Mouse (Mus musculus) splenic B cell, adult 2 months (primary cell): ENCODE data around the gene Lancl1.

Experiments used
- DNase-seq: peaks from one replicate; pipeline ENCODE4 v3.0.0-alpha.2; 2011; ENCODE audit warnings: low read depth, low spot score
- H3K27me3 ChIP-seq: 2 replicates; pipeline ENCODE4 v1.6.1; 2012; ENCODE audit warnings: mild to moderate bottlenecking, low read length, moderate library complexity, mixed read lengths; ENCODE audit not compliant: control insufficient read depth, poor library complexity, insufficient read depth, severe bottlenecking
- H3K36me3 ChIP-seq: 2 replicates; pipeline ENCODE4 v1.6.1; 2012; ENCODE audit warnings: mild to moderate bottlenecking, low read length, moderate library complexity, mixed read lengths; ENCODE audit not compliant: control insufficient read depth, poor library complexity, insufficient read depth, severe bottlenecking

Gene Lancl1

DNA sequence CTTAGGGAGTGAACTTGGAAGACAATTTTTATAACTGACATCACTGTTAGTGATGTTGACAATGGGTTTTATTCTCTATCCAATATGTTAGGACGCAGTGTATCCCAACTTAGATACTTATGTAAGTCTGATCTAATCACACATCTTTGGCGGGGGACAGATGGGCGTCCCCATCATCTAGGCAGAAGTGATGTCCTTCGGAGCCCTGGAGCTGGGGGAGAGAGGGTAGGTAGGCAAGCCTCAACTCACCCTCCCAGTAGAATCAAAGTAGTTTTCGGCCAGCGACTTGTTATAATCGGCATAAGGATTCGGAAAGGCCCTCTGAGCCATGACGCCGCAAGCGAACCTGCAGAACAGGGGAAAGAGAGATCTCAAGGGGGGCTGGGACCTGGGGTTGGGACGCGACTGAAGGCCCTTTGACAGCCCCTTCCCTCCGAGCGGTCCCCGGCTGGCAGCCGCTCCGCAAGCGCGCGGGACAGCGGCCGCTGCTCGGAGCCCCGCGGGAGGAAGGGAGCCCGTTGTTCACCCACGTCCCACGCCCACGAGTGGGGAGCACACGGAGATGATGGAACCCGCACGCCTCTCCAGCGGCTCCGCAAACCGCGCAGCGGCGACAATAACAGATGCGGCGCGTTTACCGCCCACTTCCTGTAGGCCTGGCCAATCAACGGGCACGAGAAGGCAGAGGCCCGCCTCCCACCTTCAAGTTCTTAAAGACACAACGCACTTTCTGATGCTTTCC, at the start of gene Lancl1:
Gene Lancl1 (minus strand): TSS at position 627 of the 742 bp plus-strand sequence.
- peak; percentile 91 for DNase-seq
- Histone ChIP-seq H3K36me3 (no peaks in the 10 kb centered on the region; the same call in none of the 2 replicates), H3K27me3 (no peaks in the 10 kb centered on the region)

- no peak for DNase-seq
- Histone ChIP-seq H3K27me3 (no peaks in the 10 kb centered on the region), H3K36me3 (no peaks in the 10 kb centered on the region)
These were observed 40.5 kb upstream of the Lancl1 start for GRCm38 (mm10) chr1:67079146-67079545.

DNA sequence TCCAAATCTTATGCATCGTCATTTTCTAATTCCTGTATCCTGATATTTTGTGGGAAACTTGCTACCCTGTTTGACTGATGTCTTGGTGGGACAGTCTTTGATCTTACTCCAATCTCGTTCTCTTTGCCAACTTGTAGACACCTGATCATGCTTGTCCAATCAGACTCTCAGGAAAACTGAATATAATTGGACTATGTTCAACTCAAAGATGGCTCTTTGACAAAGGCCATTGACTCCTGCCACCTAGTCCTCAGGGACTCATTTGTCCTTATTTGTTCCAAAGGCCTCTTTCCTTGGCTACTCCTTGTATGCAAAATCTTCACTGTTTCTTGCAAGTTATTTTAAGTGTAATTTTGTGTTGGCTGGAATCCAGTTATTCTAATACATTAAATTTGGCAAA, 40.0 kb upstream of the Lancl1 start:
- DNase-seq = no peak
- H3K36me3 ChIP-seq = no peaks in the 10 kb centered on the region

GRCm38 (mm10) chr1:67077739-67078138, 39.1 kb upstream of the Lancl1 start:
- Histone ChIP-seq H3K36me3 (no peaks in the 10 kb centered on the region), H3K27me3 (no peaks in the 10 kb centered on the region)
- DNase-seq = no peak

More for the DNA sequence above, 40.0 kb upstream of the Lancl1 start:
- H3K27me3 ChIP-seq = no peaks in the 10 kb centered on the region

DNA sequence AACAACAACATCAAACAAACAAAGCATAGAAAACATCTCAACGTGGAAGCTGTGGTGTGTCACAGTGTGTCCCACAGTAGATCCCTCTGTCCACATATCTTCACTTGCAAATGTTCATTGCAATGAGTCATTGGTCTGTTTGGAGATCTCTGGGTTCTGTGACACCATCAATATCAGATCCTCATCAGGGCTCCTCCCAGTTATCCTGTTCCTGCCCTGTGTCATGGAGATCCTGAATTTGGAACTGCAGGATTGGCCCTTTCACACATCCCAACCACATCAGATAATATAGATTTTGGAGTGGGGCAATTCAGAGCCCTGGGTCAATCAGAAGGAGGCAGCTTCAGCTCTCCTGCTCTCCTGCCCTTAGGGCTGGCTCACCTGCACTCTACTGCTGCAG, 28.9 kb upstream of the Lancl1 start:
- DNase-seq = no peak
- no peaks in the 10 kb centered on the region for H3K36me3 ChIP-seq
- no peaks in the 10 kb centered on the region for H3K27me3 ChIP-seq

DNA sequence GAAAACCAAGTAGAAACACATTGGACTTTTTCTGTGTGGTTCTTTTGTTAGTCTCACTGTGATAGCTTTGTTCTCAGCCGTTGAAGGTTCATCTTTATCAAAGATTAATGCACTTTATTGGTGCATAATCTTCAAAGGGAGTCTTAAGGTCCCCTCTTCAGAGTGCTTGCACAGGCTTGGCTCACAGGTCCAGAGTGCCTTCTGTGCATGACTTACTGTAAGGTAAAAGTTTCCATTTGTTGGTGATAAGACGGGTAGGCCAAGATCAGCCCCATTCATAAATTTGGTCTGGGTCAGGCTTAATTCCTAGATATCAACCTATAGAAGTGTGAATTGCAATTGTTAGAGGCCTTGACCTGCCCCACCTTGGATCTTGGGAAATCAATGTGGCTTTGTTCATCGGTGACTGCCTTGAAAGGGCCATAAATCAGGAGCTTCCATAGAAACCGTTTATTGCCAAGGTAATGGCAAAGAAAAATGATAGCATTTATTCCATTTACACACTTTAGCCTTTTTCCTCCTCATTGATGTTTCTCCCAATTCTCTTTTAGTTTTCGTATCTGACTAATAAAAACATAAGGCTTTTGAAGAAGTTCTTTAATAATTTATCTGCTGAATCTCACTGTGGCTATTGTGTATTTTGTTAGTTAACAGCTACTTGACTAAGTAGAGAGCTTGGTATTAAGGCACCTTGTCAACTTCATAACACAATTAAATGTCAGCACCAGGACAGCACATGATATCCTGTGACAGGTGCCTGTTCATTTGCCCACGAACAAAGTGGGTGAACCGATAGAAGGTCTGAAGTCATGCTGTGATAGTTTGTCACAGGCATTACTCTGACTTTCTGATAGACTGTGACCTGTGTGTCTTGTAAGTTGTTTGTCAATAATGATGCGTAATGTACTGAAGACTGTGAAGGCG, 26.9 kb upstream of the Lancl1 start:
- no peak for DNase-seq
- Histone ChIP-seq H3K36me3 (no peaks in the 10 kb centered on the region), H3K27me3 (no peaks in the 10 kb centered on the region)

DNA sequence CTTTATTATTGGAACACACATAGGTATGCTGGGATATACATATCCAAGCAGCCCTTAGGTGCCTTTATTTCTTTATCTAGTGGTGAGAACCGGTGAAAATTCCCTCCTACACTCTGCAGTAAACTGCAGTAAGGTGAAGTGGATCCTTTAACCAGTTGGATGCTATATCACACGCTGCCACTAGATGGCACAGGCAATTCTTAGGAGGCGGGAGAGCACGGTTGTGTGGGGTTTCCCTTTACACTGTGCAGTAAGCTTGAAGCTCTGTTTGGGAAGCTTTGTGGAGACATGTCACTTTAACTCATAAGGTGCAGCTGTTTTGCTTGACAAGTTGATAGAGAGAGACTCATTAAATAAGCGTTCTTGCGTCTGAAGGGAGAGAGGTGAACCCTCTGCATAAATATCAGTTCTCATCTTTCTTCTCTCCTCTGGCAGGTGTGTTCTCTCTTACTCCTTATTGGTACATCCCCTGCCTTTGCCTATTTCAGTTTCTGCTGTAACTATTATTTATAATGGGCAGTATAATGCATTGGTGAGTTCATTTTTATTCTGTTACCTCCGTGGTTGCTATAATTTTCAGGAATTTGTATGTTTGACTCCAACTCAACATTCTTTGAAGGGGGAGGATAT, 22.9 kb upstream of the Lancl1 start:
- peak; percentile 64 for DNase-seq
- Histone ChIP-seq H3K27me3 (no peaks in the 10 kb centered on the region), H3K36me3 (no peaks in the 10 kb centered on the region)

DNA sequence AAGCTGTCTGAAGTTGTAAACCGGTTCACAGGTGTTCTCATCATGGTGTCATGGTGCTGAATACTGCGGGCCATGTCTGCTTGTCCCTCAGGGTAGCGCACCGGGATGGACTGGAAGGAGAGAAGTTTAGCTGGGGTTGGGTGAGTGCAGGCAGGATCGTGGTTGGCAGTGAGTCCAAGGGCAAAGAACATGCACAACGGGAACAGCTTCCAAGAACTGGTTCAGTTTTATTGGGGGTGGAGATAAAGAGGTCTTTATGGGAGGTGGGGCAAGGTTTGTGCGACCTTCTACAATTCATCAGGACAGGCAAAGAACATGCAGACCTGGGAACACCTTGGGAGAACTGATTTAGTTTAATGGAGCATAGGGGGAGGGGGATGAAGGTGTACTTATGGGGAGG, 17.1 kb upstream of the Lancl1 start:
- no peak for DNase-seq
- no peaks in the 10 kb centered on the region for H3K36me3 ChIP-seq

GRCm38 (mm10) chr1:67052721-67053120, 14.0 kb upstream of the Lancl1 start:
- no peak for DNase-seq

More for the DNA sequence above, 17.1 kb upstream of the Lancl1 start:
- no peaks in the 10 kb centered on the region for H3K27me3 ChIP-seq

DNA sequence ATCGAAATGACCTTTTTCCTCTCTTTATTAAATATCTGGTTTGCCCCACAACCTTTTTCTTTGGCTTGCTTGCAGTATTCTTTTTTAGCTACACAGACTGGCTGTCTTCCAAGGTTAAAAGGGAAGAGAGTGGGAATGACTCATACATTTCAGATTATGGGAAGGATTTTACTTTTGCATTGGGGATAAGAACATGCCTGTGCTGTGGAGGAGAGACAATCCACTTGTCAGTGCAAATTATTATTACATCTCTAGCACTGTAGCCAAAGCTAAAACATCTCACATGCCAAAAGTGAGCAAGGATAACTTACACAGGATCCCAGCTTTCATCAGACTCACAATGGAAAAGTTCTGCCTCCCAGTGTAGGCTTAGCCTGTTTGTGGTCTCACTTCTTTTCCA, 10.9 kb upstream of the Lancl1 start:
- Histone ChIP-seq H3K27me3 (no peaks in the 10 kb centered on the region), H3K36me3 (no peaks in the 10 kb centered on the region)
- DNase-seq = no peak

More at GRCm38 (mm10) chr1:67052721-67053120, 14.0 kb upstream of the Lancl1 start:
- H3K36me3 ChIP-seq = no peaks in the 10 kb centered on the region
- H3K27me3 ChIP-seq = no peaks in the 10 kb centered on the region

DNA sequence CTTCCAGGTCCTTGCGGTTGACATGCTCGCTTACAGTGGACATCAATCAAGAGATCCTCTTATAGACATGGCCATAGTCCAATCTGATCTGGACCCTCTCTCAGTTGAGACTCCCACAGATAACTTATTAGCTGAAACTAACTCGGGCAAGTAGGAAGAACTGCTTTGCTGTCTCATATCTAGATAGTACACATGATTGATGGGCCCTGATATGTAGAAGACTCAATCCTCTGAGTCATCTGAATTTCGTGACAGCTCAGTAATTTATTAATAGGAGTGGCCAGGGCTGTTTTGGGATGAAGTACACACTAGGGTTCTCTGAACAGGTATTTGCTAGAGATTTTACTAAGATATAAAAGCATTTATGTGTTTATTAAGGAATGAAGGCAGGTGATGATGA, 10.0 kb upstream of the Lancl1 start:
- Histone ChIP-seq H3K27me3 (no peaks in the 10 kb centered on the region), H3K36me3 (no peaks in the 10 kb centered on the region)
- DNase-seq = no peak

DNA sequence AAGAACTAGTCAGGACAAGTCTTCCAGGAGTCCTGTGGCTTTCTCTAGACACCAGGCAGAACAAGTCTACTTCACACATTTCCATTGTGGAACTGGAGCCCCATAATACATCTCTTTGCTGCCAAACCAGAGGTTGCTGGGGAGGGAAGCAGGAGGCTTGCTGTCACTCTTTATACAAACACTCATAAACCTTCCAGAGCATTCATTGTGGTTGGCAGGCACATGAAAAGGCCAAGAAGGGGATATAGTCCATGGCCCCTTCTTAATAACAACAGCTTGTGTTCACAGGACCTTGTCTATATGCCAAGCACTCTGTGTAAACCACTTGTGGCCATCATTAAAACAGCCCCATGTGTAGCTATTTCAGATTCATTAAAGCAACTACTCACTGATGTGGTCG, 6.4 kb upstream of the Lancl1 start:
- no peaks in the 10 kb centered on the region for H3K36me3 ChIP-seq
- no peak for DNase-seq
- H3K27me3 ChIP-seq = no peaks in the 10 kb centered on the region

DNA sequence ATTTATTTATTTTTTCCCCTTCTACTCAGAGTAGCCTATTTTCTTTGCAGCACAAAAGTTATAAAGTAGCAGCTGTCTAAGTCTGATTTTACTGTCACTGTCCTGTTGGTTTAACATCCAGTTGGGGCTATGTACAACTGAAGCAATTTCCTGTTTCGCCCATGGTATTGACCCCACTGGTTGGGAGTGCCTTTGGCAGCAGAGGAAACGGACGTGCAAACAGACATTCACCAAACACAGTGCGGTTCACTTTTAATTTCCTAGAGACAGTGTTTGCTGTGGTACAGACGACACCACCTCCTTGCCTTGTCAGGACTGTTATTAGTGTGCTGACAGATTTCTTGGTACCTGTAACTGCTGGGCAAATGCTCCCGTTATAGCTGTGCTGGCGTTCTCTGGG, 3.9 kb upstream of the Lancl1 start:
- H3K27me3 ChIP-seq = no peaks in the 10 kb centered on the region
- no peak for DNase-seq
- no peaks in the 10 kb centered on the region for H3K36me3 ChIP-seq

GRCm38 (mm10) chr1:67039083-67039482, 411 bp upstream of the Lancl1 start:
- Histone ChIP-seq H3K27me3 (no peaks in the 10 kb centered on the region), H3K36me3 (no peaks in the 10 kb centered on the region)
- DNase-seq = no peak

DNA sequence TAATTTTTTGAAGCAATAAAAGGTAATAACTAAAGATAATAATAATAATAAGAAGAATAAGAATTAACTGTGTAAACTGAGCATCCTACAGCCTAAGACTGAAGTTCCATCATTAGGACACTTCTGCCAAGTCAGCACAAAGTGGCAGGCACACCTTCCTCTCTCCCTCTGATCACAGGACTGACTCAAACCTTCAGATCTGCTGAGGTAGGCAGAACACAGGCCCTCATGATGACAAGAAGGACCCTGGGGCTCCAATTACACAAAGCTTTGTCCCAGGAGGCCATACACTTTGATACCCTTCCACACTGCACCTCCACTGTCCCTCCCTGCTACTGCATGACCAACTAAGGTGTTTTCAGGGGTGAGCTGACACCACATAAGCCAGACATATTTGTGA, 1.5 kb downstream of the Lancl1 start:
- H3K36me3 ChIP-seq = peaks cover 2% of the 10 kb centered on the region
- DNase-seq = no peak
- H3K27me3 ChIP-seq = no peaks in the 10 kb centered on the region
